Mouse (Mus musculus) frontal cortex, postnatal 10 days (tissue): ENCODE measurements at regions not wholly inside any gene's neighbourhood (a gene's known extent, or its start where the extent isn't known, plus 50 kb on each side); places are given as distances from the start of the nearest gene placed in this dataset.

ENCODE experiments used
- DNase-seq, 2 experiments: peaks; one replicate each; pipeline ENCODE4 v3.0.0; 2022; ENCODE audit warnings: low spot score in 2 of 2, mixed read lengths in 1 of 2

DNA sequence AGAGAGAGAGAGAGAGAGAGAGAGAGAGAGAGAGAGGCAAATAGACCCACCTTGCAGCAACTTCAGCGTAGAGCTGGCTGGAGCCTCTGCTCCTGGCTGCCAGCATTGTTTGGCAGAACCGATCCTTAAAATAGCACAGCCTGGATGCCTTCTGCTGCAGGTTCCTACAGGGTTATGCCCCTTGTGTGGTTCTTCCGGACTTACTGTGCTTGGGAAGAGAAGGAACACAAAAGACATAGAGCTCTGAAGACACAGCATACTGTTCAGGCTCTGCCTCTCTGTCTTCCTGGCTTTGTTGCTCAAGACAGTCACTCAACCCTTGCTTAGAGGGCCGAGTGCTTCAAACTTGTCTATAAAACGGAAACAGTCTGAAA is 86.2 kb upstream of the Slc25a26 start:
- DNase-seq: no peak

GRCm38 (mm10) chr6:94413297-94413986 is 86.7 kb upstream of the Slc25a26 start:
- DNase-seq: peak; percentile 36 to 52

DNA sequence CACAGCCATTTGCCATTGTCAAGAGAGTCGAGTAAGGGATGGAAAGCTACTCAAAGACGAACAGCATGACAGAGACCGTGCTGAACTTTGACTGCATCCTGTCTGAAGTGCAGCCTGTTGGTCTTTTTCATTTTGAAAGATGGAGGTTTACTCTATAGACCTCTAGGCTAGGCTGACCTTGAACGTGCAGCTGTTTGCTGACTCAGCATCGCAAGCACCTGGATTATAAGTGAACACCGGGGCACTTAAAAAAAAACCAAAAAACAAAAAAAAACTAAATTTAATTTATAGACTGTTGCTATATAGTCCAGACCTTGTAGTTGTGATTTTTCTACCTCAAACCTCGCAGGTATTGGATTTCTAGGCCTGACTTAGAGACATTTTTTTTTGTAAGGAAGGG is 87.8 kb upstream of the Slc25a26 start:
- DNase-seq: no peak

- DNase-seq: no peak
Observed at GRCm38 (mm10) chr6:94410480-94410879, 89.7 kb upstream of the Slc25a26 start.

DNA sequence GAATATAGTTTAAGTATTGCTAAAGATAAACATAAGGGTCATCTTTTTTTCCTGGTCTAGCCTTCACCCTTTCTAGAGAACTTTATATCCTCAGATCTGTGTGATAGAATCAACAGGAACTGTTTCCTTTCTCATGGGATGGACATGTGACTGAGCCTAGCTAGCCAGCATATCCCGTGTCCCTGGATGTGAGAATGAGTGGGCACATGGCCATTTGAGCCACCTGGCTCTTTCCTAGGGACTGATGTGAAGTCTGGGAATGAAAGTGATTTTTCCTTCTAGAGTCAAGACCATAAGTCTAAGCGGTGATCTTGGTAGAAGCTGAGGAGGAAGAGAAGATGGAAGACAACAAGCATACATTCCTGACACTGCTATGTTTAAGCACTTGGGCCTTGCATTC is 91.1 kb upstream of the Slc25a26 start:
- no peak for DNase-seq

- no peak for DNase-seq
Observed at GRCm38 (mm10) chr6:94407751-94408150, 92.4 kb upstream of the Slc25a26 start.

GRCm38 (mm10) chr6:94405371-94406076 is 94.6 kb upstream of the Slc25a26 start:
- no peak for DNase-seq

DNA sequence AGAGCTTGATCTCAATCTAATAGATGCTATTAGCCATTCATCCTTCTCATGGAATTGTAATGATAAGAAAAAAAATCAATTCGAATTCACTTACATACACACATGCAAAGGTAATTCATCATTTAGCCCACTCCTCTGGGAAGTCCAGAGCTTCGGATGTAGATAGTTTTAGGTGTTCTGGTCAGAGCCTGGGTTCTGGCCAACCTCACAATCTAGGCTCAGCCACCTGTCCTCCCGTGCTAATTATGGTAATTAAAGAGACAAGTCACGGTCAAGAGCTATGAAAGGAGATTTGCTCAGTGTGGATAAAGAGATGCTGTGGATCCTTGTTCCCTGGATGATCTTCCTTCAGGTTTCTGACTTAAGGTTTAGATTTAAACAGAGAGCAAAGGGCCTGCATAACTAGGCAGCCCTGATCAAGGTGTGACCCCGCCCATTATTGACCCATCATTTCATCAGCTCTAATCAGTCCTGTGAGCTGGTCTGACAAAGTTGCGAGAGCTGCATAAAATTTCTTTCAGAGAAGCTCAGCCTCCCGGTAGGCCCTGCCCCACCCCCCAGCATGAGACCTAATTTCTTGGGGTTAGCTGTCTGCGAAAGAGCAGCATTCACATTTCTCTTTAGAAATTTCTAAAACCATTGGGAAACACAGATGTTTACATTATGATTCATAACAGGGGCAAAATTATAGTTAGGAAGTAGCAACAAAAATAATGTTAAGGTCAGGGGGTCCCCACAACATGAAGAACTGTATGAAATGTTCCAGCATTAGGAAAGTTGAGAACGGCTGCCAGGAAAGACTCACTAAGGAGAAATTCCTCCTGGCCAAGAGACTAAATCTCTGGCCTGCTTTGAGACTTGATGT is 98.3 kb upstream of the Slc25a26 start:
- DNase-seq: no peak

DNA sequence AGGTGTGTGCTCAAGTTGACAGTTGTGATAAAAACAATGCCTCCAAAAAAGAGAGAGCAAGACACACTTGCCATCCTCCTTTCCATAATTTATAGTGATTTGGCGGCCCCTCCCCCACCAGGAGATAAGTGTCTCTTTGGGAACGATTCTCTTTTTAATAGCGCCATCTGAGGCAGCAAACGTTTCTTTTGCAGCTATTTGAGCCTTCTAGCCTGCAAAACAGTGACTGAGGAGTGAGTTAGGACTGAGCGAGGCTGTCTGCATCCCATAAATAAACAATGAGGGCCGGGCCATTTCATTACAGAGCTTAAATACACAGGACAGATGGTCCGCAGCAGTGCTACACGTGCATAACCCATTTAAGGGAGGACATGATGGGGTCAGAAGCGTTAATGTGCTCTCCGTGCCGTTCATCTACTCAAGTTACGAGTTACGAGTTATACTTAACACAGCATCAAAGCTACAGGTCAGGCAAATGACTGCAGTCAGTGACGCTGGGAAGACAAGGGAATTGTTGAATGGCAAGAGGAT is 99.0 kb upstream of the Slc25a26 start:
- peak; percentile 22 to 46 for DNase-seq

GRCm38 (mm10) chr6:94400471-94401051 is 99.6 kb upstream of the Slc25a26 start:
- peak; percentile 9 to 19 for DNase-seq

- DNase-seq: no peak
Observed at GRCm38 (mm10) chr6:94391134-94391533, 107.4 kb upstream of the Magi1 start.

DNA sequence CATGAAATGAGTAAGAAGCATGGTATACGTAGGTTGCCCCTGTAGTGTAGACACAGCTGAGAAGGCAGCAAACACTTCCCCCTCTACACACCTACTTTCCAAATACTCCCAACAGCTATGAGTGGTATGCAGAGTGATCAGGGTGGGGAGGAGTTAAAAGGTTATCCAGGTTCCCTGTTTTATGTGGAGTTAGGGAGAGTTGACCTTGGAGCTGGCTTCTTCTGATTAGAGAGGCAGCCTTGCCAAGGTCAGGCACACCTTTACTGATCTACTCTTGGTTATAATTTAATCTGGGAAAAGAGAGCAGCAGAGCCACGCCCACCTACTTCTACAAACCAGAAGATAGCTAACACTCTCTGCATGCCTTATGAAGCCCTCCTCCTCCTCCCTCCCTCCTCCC is 106.7 kb upstream of the Magi1 start:
- no peak for DNase-seq

- no peak for DNase-seq
Observed at GRCm38 (mm10) chr6:94389716-94390115, 106.0 kb upstream of the Magi1 start.

- no peak for DNase-seq
Observed at GRCm38 (mm10) chr6:94387648-94388047, 103.9 kb upstream of the Magi1 start.

DNA sequence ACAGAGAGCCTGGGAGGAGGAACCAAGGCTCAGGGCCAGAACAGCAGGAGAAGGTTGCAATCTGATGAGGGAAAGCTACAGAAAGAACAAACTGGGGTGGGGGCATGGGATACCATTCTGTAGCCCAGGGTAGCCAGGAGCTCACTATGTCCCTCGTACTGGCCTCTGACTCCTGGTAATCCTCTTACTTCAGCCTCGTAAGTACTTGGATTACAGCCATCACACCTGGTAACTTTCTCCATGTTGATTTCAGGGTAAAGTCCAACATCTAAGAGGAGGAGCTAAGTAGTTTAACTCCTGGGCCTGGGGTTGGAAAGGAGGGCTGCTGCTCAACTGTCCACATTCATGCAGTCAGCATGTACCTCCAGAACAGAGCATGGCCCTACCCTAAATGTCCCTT is 101.8 kb upstream of the Magi1 start:
- DNase-seq: no peak

GRCm38 (mm10) chr6:94369991-94370390 is 86.3 kb upstream of the Magi1 start:
- DNase-seq: no peak

GRCm38 (mm10) chr6:94363951-94364350 is 80.2 kb upstream of the Magi1 start:
- DNase-seq: no peak

DNA sequence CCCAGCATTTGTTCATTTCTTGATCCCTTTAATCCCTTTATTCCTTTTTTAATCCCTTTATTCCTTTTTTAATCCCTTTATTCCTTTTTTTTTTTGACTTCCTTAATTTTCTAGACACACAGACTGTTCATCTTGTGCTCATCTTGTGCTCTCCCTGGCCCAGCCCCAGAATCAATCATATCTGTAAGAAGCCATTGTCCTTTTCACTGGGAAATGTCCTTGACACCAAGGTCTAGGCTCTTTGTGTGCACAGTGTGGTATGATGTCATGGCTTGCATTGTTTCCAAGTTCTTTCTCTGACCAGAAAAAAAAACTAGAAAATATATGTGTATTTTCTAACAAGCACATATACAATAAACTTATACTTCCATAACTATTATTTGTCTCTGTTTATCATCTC is 78.9 kb upstream of the Magi1 start:
- no peak for DNase-seq

DNA sequence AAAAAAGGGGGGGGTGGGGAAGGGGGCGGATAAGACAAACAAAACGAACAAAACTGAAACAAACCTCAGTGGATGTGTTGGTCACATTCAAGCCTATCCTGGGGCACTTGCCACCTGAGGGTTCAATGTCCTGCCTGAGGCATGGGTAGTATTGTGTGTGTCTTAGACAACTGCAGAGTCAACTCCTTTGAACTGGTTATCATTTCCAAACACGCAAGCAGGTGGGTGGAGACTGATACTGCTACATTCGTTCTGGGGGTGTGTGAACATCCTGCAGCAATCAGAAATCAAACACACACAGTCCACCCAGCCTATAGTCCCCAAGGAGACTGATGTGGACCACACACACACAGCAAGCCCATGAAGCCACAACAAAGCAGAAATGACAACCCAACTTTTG is 73.9 kb upstream of the Magi1 start:
- no peak for DNase-seq

DNA sequence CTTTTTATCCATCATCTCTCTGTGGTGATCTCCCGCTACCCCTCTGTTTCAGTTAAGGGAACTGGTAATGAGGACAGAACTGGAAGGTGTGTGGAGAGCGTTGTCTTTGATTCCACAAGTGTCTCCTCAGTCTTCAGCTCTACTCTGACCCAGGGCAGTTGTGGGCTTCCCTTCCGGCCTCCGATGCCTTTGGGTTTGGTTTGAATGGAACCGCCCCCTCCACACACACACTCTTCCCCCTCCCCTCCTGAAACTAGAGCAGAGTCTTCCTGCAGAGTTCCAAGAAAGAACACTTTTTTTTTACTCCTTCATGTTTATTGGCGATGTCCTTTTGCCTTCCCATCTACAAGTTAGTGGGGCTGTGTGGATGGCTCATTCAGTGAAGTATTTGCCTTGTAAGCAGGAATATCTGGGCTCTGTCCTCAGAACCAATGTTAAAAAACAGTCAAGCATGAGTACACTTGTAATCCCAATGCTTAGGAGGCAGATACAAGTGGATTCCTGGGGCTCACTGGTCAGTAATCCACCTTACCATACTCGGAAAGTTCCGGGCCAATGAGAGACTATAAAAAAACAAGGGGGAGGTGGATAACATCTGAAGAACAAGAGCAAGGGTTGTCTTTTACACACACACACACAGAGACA is 70.9 kb upstream of the Magi1 start:
- no peak for DNase-seq

- DNase-seq: no peak
Observed at GRCm38 (mm10) chr6:94344296-94344695, 60.6 kb upstream of the Magi1 start.
